Mouse (Mus musculus): ENCODE measurements around the gene Bicdl1. TPM values are rescaled to one million over a fixed set of nuclear protein-coding genes. Genes with fewer than 3 reads are reported as not detected.

The Bicdl1 gene
- polyA plus RNA-seq, 1 experiment, result 18.0 TPM

GRCm38 (mm10) chr5:115650885-115651284 is 80.5 kb downstream of the Bicdl1 start:
- Histone ChIP-seq H3K36me3 (ENCODE audit: control insufficient read depth, insufficient read depth, low read length) (peaks cover 10% of the 10 kb centered on the region), H3K4me1 (ENCODE audit: control insufficient read depth, insufficient read depth, insufficient read length) (peaks cover 4% of the 10 kb centered on the region; the same call in 1 of the 2 replicates), H3K4me3 (ENCODE audit: extremely low read depth, insufficient read depth, insufficient read length) (no peak overlapping the region), H3K27me3 (ENCODE audit: control insufficient read depth, insufficient read depth, low read length) (no peaks in the 10 kb centered on the region), H3K27ac (ENCODE audit: insufficient read depth, low read length) (no peak overlapping the region)
- no peak for DNase-seq (ENCODE audit: low read depth in 1 of 2, low spot score in 2 of 2)
- 95% methylated on average over 10 of the region's 10 CpGs for WGBS
- TF ChIP-seq POLR2A (IDR thresholded peaks at IDR 0.05; ENCODE audit: low read depth, low read length) (no peak), CTCF (IDR thresholded peaks at IDR 0.05; ENCODE audit: extremely low read depth, insufficient read depth, insufficient read length, insufficient replicate concordance) (no peak)

- H3K27me3 ChIP-seq (ENCODE audit: control insufficient read depth, insufficient read depth, low read length), result no peaks in the 10 kb centered on the region
- no peak for DNase-seq (ENCODE audit: low read depth in 1 of 2, low spot score in 2 of 2)
- WGBS, result 92% methylated on average over 8 of the region's 8 CpGs
- TF ChIP-seq POLR2A (IDR thresholded peaks at IDR 0.05; ENCODE audit: low read depth, low read length), result no peak
- no peak for TF ChIP-seq CTCF (IDR thresholded peaks at IDR 0.05; ENCODE audit: extremely low read depth, insufficient read depth, insufficient read length, insufficient replicate concordance)
- peaks cover 4% of the 10 kb centered on the region; the same call in 1 of the 2 replicates for H3K4me1 ChIP-seq (ENCODE audit: control insufficient read depth, insufficient read depth, insufficient read length)
- H3K36me3 ChIP-seq (ENCODE audit: control insufficient read depth, insufficient read depth, low read length), result peaks cover 20% of the 10 kb centered on the region
- H3K27ac ChIP-seq (ENCODE audit: insufficient read depth, low read length), result no peak overlapping the region
- no peak overlapping the region for H3K4me3 ChIP-seq (ENCODE audit: extremely low read depth, insufficient read depth, insufficient read length)
These were observed 81.7 kb downstream of the Bicdl1 start for GRCm38 (mm10) chr5:115649699-115650098.

DNA sequence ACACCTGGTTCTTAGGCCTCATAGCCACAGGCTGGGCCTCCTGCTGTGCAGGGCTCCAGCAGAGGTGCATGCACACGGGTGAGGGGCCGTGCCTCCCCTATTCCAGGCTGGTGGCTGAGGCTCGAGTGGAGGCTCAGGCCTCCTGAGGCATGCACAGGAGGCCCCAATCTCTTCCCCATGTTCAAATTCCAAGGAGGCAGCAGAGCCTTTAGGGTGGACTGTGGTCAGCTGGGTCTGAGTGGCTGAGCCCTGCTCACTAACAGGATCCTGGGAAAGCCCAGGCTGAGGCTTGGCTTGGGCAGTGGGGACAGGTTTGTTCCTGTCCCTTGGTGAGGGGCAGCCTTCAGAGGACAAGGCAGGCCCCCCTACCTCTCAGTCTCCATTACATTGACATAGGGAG is 82.5 kb downstream of the Bicdl1 start:
- no peak overlapping the region for H3K4me3 ChIP-seq (ENCODE audit: extremely low read depth, insufficient read depth, insufficient read length)
- H3K27me3 ChIP-seq (ENCODE audit: control insufficient read depth, insufficient read depth, low read length), result no peaks in the 10 kb centered on the region
- DNase-seq (ENCODE audit: low read depth in 1 of 2, low spot score in 2 of 2), result no peak
- H3K4me1 ChIP-seq (ENCODE audit: control insufficient read depth, insufficient read depth, insufficient read length), result peaks cover 4% of the 10 kb centered on the region; the same call in 1 of the 2 replicates
- H3K27ac ChIP-seq (ENCODE audit: insufficient read depth, low read length), result no peak overlapping the region
- H3K36me3 ChIP-seq (ENCODE audit: control insufficient read depth, insufficient read depth, low read length), result peaks cover 26% of the 10 kb centered on the region
- WGBS, result 95% methylated on average over 3 of the region's 3 CpGs
- no peak for TF ChIP-seq CTCF (IDR thresholded peaks at IDR 0.05; ENCODE audit: extremely low read depth, insufficient read depth, insufficient read length, insufficient replicate concordance)
- TF ChIP-seq POLR2A (IDR thresholded peaks at IDR 0.05; ENCODE audit: low read depth, low read length), result no peak

- Histone ChIP-seq H3K4me1 (ENCODE audit: control insufficient read depth, insufficient read depth, insufficient read length) (no peaks in the 10 kb centered on the region), H3K36me3 (ENCODE audit: control insufficient read depth, insufficient read depth, low read length) (peaks cover 56% of the 10 kb centered on the region), H3K27me3 (ENCODE audit: control insufficient read depth, insufficient read depth, low read length) (no peaks in the 10 kb centered on the region), H3K27ac (ENCODE audit: insufficient read depth, low read length) (no peak overlapping the region), H3K4me3 (ENCODE audit: extremely low read depth, insufficient read depth, insufficient read length) (no peak overlapping the region)
- no peak for TF ChIP-seq POLR2A (IDR thresholded peaks at IDR 0.05; ENCODE audit: low read depth, low read length)
- peak; percentile 15; the same call in 1 of the 2 replicates for TF ChIP-seq CTCF (IDR thresholded peaks at IDR 0.05; ENCODE audit: extremely low read depth, insufficient read depth, insufficient read length, insufficient replicate concordance)
- no peak for DNase-seq (ENCODE audit: low read depth in 1 of 2, low spot score in 2 of 2)
- WGBS, result 92% methylated on average over 9 of the region's 9 CpGs
These were observed 87.2 kb downstream of the Bicdl1 start for GRCm38 (mm10) chr5:115644192-115644591.

DNA sequence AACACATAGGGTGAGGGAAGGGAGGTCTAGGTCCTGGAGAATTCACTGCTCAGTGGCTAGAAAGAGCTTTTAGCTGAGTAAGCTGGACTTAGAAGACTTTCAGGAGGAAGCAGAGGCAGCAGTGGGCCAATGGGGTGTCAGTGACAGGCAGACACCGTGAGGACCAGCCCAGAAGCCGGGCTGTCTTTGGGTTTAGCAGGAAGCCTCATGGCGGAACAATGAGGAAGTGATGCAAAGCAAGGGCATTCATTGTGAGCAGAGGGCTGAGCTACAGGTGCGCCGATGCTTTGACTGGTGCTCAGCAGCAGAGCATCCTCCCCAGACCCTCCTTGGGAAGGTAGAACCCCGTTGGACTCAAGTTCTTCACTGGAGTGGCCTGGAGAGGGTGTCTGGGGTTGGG is 95.9 kb downstream of the Bicdl1 start:
- Histone ChIP-seq H3K36me3 (ENCODE audit: control insufficient read depth, insufficient read depth, low read length) (peaks cover 12% of the 10 kb centered on the region), H3K27me3 (ENCODE audit: control insufficient read depth, insufficient read depth, low read length) (no peaks in the 10 kb centered on the region), H3K4me1 (ENCODE audit: control insufficient read depth, insufficient read depth, insufficient read length) (peaks cover 26% of the 10 kb centered on the region; the same call in 1 of the 2 replicates), H3K27ac (ENCODE audit: insufficient read depth, low read length) (peak overlapping the region; percentile 39), H3K4me3 (ENCODE audit: extremely low read depth, insufficient read depth, insufficient read length) (no peak overlapping the region)
- TF ChIP-seq POLR2A (IDR thresholded peaks at IDR 0.05; ENCODE audit: low read depth, low read length) (no peak), CTCF (IDR thresholded peaks at IDR 0.05; ENCODE audit: extremely low read depth, insufficient read depth, insufficient read length, insufficient replicate concordance) (no peak)
- 4% methylated on average over 6 of the region's 6 CpGs for WGBS
- peak in 1 of 2 experiments; percentile 71 for DNase-seq (ENCODE audit: low read depth in 1 of 2, low spot score in 2 of 2)

DNA sequence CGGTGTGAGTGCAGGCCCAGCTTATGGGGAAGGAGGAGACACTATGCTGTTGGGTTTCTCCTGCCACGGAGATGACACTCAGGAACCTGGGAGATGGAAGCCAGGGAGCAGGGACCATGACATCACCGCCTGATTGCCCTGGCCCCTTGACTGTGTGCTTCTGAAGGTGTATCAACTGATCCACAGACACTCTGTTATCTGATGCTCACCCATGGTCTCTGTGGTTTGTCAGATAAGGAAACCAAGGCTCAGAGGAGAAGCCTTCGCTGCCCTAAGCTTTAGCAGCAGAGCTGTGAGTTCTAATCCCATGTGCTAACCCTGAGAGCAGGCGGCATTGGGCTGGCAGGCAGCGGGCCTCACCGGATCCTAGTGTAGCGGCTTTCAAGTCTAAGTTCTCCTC is 97.4 kb downstream of the Bicdl1 start:
- H3K36me3 ChIP-seq (ENCODE audit: control insufficient read depth, insufficient read depth, low read length), result peaks cover 2% of the 10 kb centered on the region
- peaks cover 26% of the 10 kb centered on the region; the same call in 1 of the 2 replicates for H3K4me1 ChIP-seq (ENCODE audit: control insufficient read depth, insufficient read depth, insufficient read length)
- TF ChIP-seq POLR2A (IDR thresholded peaks at IDR 0.05; ENCODE audit: low read depth, low read length) (no peak), CTCF (IDR thresholded peaks at IDR 0.05; ENCODE audit: extremely low read depth, insufficient read depth, insufficient read length, insufficient replicate concordance) (no peak)
- no peak overlapping the region for H3K27ac ChIP-seq (ENCODE audit: insufficient read depth, low read length)
- WGBS, result 83% methylated on average over 8 of the region's 8 CpGs
- DNase-seq (ENCODE audit: low read depth in 1 of 2, low spot score in 2 of 2), result no peak
- no peaks in the 10 kb centered on the region for H3K27me3 ChIP-seq (ENCODE audit: control insufficient read depth, insufficient read depth, low read length)
- no peak overlapping the region for H3K4me3 ChIP-seq (ENCODE audit: extremely low read depth, insufficient read depth, insufficient read length)

DNA sequence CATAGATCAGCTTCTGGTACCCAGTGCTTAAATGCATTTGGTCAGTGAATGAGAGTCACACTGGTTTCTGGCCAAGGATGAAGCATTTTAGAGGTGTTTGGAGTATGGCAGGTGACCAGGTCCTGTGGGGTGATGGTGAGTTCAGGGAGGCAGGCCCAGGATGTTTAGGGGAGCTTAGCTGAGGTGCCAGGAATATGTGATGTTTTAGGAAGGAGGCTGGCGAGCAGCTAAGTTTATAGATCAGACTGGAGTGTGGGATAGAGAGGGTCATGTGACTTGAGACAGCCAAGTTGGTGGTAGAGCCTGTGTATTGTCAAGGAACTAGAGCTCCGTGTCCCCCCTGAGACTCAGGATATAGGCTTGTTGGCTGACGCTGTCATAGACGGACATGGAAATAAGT is 98.4 kb downstream of the Bicdl1 start:
- 79% methylated on average over 4 of the region's 4 CpGs for WGBS
- peak overlapping the region; percentile 88 for H3K4me3 ChIP-seq (ENCODE audit: extremely low read depth, insufficient read depth, insufficient read length)

More for the DNA sequence above, 98.4 kb downstream of the Bicdl1 start:
- TF ChIP-seq CTCF (IDR thresholded peaks at IDR 0.05; ENCODE audit: extremely low read depth, insufficient read depth, insufficient read length, insufficient replicate concordance) (no peak), POLR2A (IDR thresholded peaks at IDR 0.05; ENCODE audit: low read depth, low read length) (no peak)
- no peak overlapping the region for H3K27ac ChIP-seq (ENCODE audit: insufficient read depth, low read length)
- no peaks in the 10 kb centered on the region for H3K36me3 ChIP-seq (ENCODE audit: control insufficient read depth, insufficient read depth, low read length)
- DNase-seq (ENCODE audit: low read depth in 1 of 2, low spot score in 2 of 2), result no peak
- no peaks in the 10 kb centered on the region for H3K27me3 ChIP-seq (ENCODE audit: control insufficient read depth, insufficient read depth, low read length)
- peaks cover 30% of the 10 kb centered on the region for H3K4me1 ChIP-seq (ENCODE audit: control insufficient read depth, insufficient read depth, insufficient read length)

All from spleen, adult 2 months (tissue).